Mouse (Mus musculus): ENCODE data around the gene Adipoq. TPM values are rescaled to one million over a fixed set of nuclear protein-coding genes. Genes with fewer than 3 reads are reported as not detected.

Adipoq gene
- polyA plus RNA-seq, 1 experiment from 2014 or later: not detected

GRCm38 (mm10) chr16:23100613-23101012 lies 45.7 kb upstream of the Adipoq start:
- H3K36me3 ChIP-seq (ENCODE audit: control insufficient read depth, insufficient read depth, low read length): no peaks in the 10 kb centered on the region
- TF ChIP-seq EP300 (optimal IDR thresholded peaks at IDR 0.05): no peak
- no peak for TF ChIP-seq CTCF (IDR thresholded peaks at IDR 0.05; ENCODE audit: low read depth)
- H3K4me3 ChIP-seq (ENCODE audit: low read depth, low read length): peak overlapping the region; percentile 31
- H3K4me2 ChIP-seq (replicated peaks; ENCODE audit: low read depth): peak overlapping the region; percentile 63
- H3K9me3 ChIP-seq (ENCODE audit: control insufficient read depth, low read length): no peaks in the 10 kb centered on the region
- H3K4me1 ChIP-seq (replicated peaks; ENCODE audit: control insufficient read depth, insufficient read depth): peaks cover 5% of the 10 kb centered on the region; the same call in 1 of the 2 replicates
- peak; percentile 32 for DNase-seq (ENCODE audit: low spot score)
- peak overlapping the region; percentile 18; the same call in 1 of the 2 replicates for H3K27ac ChIP-seq (replicated peaks)
- no peak for ATAC-seq (ENCODE audit: low FRiP score, low TSS enrichment)
- H3K9ac ChIP-seq (ENCODE audit: low read length): peak overlapping the region; percentile 52
- WGBS: 24% methylated on average over 10 of the region's 10 CpGs
- H3K27me3 ChIP-seq (ENCODE audit: control insufficient read depth, insufficient read depth, low read length): no peaks in the 10 kb centered on the region

GRCm38 (mm10) chr16:23102340-23103037 lies 43.8 kb upstream of the Adipoq start:
- no peaks in the 10 kb centered on the region for H3K36me3 ChIP-seq (ENCODE audit: control insufficient read depth, insufficient read depth, low read length)
- H3K27ac ChIP-seq (replicated peaks): 0 out of 2 replicates have a peak overlapping the region, but pooled peaks have one; percentile 31
- peak overlapping the region; percentile 46 for H3K4me2 ChIP-seq (replicated peaks; ENCODE audit: low read depth)
- TF ChIP-seq CTCF (IDR thresholded peaks at IDR 0.05; ENCODE audit: low read depth): no peak
- TF ChIP-seq EP300 (optimal IDR thresholded peaks at IDR 0.05): no peak
- H3K9me3 ChIP-seq (ENCODE audit: control insufficient read depth, low read length): no peaks in the 10 kb centered on the region
- ATAC-seq (ENCODE audit: low FRiP score, low TSS enrichment): peak; percentile 33; the same call in 1 of the 2 replicates
- WGBS: 12% methylated on average over 15 of the region's 15 CpGs
- peaks cover 5% of the 10 kb centered on the region; the same call in 1 of the 2 replicates for H3K4me1 ChIP-seq (replicated peaks; ENCODE audit: control insufficient read depth, insufficient read depth)
- peak overlapping the region; percentile 18; the same call in 1 of the 2 replicates for H3K9ac ChIP-seq (ENCODE audit: low read length)
- no peaks in the 10 kb centered on the region for H3K27me3 ChIP-seq (ENCODE audit: control insufficient read depth, insufficient read depth, low read length)
- DNase-seq (ENCODE audit: low spot score): peak; percentile 50
- H3K4me3 ChIP-seq (ENCODE audit: low read depth, low read length): 0 out of 2 replicates have a peak overlapping the region, but pooled peaks have one; percentile 15

GRCm38 (mm10) chr16:23103038-23103745 lies 43.1 kb upstream of the Adipoq start:
- Histone ChIP-seq H3K27me3 (ENCODE audit: control insufficient read depth, insufficient read depth, low read length) (no peaks in the 10 kb centered on the region), H3K4me1 (replicated peaks; ENCODE audit: control insufficient read depth, insufficient read depth) (peaks cover 5% of the 10 kb centered on the region; the same call in 1 of the 2 replicates), H3K4me3 (ENCODE audit: low read depth, low read length) (0 out of 2 replicates have a peak overlapping the region, but pooled peaks have one; percentile 15), H3K9me3 (ENCODE audit: control insufficient read depth, low read length) (no peaks in the 10 kb centered on the region), H3K36me3 (ENCODE audit: control insufficient read depth, insufficient read depth, low read length) (no peaks in the 10 kb centered on the region), H3K27ac (replicated peaks) (0 out of 2 replicates have a peak overlapping the region, but pooled peaks have one; percentile 31), H3K4me2 (replicated peaks; ENCODE audit: low read depth) (peak overlapping the region; percentile 46), H3K9ac (ENCODE audit: low read length) (peak overlapping the region; percentile 18; the same call in 1 of the 2 replicates)
- ATAC-seq (ENCODE audit: low FRiP score, low TSS enrichment) (no peak), DNase-seq (ENCODE audit: low spot score) (no peak)
- 35% methylated on average over 17 of the region's 17 CpGs for WGBS
- TF ChIP-seq EP300 (optimal IDR thresholded peaks at IDR 0.05) (no peak), CTCF (IDR thresholded peaks at IDR 0.05; ENCODE audit: low read depth) (no peak)

GRCm38 (mm10) chr16:23103841-23104240 lies 42.5 kb upstream of the Adipoq start:
- Histone ChIP-seq H3K36me3 (ENCODE audit: control insufficient read depth, insufficient read depth, low read length) (no peaks in the 10 kb centered on the region), H3K4me2 (replicated peaks; ENCODE audit: low read depth) (no peak overlapping the region), H3K4me1 (replicated peaks; ENCODE audit: control insufficient read depth, insufficient read depth) (peaks cover 5% of the 10 kb centered on the region; the same call in 1 of the 2 replicates), H3K9me3 (ENCODE audit: control insufficient read depth, low read length) (no peaks in the 10 kb centered on the region), H3K4me3 (ENCODE audit: low read depth, low read length) (no peak overlapping the region), H3K27ac (replicated peaks) (no peak overlapping the region), H3K9ac (ENCODE audit: low read length) (no peak overlapping the region), H3K27me3 (ENCODE audit: control insufficient read depth, insufficient read depth, low read length) (no peaks in the 10 kb centered on the region)
- no peak for ATAC-seq (ENCODE audit: low FRiP score, low TSS enrichment)
- no peak for DNase-seq (ENCODE audit: low spot score)
- 73% methylated on average over 2 of the region's 2 CpGs for WGBS
- no peak for TF ChIP-seq EP300 (optimal IDR thresholded peaks at IDR 0.05)
- no peak for TF ChIP-seq CTCF (IDR thresholded peaks at IDR 0.05; ENCODE audit: low read depth)

- no peak for TF ChIP-seq CTCF (IDR thresholded peaks at IDR 0.05; ENCODE audit: low read depth)
- TF ChIP-seq EP300 (optimal IDR thresholded peaks at IDR 0.05): no peak
- H3K4me2 ChIP-seq (replicated peaks; ENCODE audit: low read depth): no peak overlapping the region
- H3K4me3 ChIP-seq (ENCODE audit: low read depth, low read length): no peak overlapping the region
- no peaks in the 10 kb centered on the region for H3K36me3 ChIP-seq (ENCODE audit: control insufficient read depth, insufficient read depth, low read length)
- DNase-seq (ENCODE audit: low spot score) (no peak), ATAC-seq (ENCODE audit: low FRiP score, low TSS enrichment) (no peak)
- no peaks in the 10 kb centered on the region for H3K4me1 ChIP-seq (replicated peaks; ENCODE audit: control insufficient read depth, insufficient read depth)
- no peaks in the 10 kb centered on the region for H3K27me3 ChIP-seq (ENCODE audit: control insufficient read depth, insufficient read depth, low read length)
- no peak overlapping the region for H3K27ac ChIP-seq (replicated peaks)
- 74% methylated on average over 7 of the region's 7 CpGs for WGBS
- no peaks in the 10 kb centered on the region for H3K9me3 ChIP-seq (ENCODE audit: control insufficient read depth, low read length)
- no peak overlapping the region for H3K9ac ChIP-seq (ENCODE audit: low read length)
Observed at GRCm38 (mm10) chr16:23106121-23106520, 40.2 kb upstream of the Adipoq start.
